Mouse (Mus musculus) C2C12 (cell line): ENCODE results near the gene Sigmar1. TPM values are rescaled to one million over a fixed set of nuclear protein-coding genes. Genes with fewer than 3 reads are reported as not detected.

Source experiments
- H3K27me3 ChIP-seq: one replicate; pipeline ENCODE4 v1.6.1; 2011; ENCODE audit not compliant: control insufficient read depth, insufficient read depth, insufficient read length
- H3K36me3 ChIP-seq: one replicate; pipeline ENCODE4 v1.6.1; 2011; ENCODE audit not compliant: control insufficient read depth, insufficient read depth
- H3K4me3 ChIP-seq: one replicate; pipeline ENCODE4 v1.5.1; 2011; ENCODE audit warnings: mild to moderate bottlenecking, control low read depth; ENCODE audit not compliant: poor library complexity, insufficient read depth, severe bottlenecking
- H3K79me2 ChIP-seq: one replicate; pipeline ENCODE4 v1.6.1; 2011; ENCODE audit not compliant: control insufficient read depth, insufficient read depth
- H3K79me3 ChIP-seq: one replicate; pipeline ENCODE4 v1.6.1; 2011; ENCODE audit warnings: low read depth, control low read depth
- H3ac ChIP-seq: one replicate; pipeline ENCODE3; 2011; ENCODE audit warnings: low read depth; ENCODE audit not compliant: control insufficient read depth, insufficient read length
- CEBPB ChIP-seq: IDR thresholded peaks from one replicate; pipeline ENCODE4 v1.6.1; 2011; ENCODE audit warnings: low read depth, mild to moderate bottlenecking, control low read depth, moderate library complexity
- CTCF ChIP-seq: IDR thresholded peaks from one replicate; pipeline ENCODE4 v1.5.1; 2011; ENCODE audit not compliant: control insufficient read depth, insufficient read depth, insufficient read length
- FOSL1 ChIP-seq: IDR thresholded peaks from one replicate; pipeline ENCODE4 v1.8.0; 2011; ENCODE audit warnings: mild to moderate bottlenecking, low read length; ENCODE audit not compliant: poor library complexity, insufficient read depth, severe bottlenecking
- MAX ChIP-seq: IDR thresholded peaks from one replicate; pipeline ENCODE4 v1.6.1; 2011; ENCODE audit warnings: mild to moderate bottlenecking, control low read depth
- MYOD1 ChIP-seq: IDR thresholded peaks from one replicate; pipeline ENCODE4 v1.6.1; 2011; ENCODE audit warnings: low read depth; ENCODE audit not compliant: control insufficient read depth, insufficient read length
- MYOG ChIP-seq: IDR thresholded peaks from one replicate; pipeline ENCODE4 v1.6.1; 2011; ENCODE audit not compliant: control insufficient read depth, insufficient read length; ENCODE audit errors: extremely low read depth
- USF1 ChIP-seq: IDR thresholded peaks from one replicate; pipeline ENCODE4 v1.6.1; 2011; ENCODE audit warnings: low read depth, mild to moderate bottlenecking, control low read depth, moderate library complexity
- polyA plus RNA-seq: library from polyadenylated mRNA; unstranded; fragments of >200 nt; fragmentation: generic; extraction: Trizol; gene quantifications from one replicate; pipeline ENCODE4 v1.2.1, GENCODE M21; 2012; ENCODE audit warnings: missing spikeins

Gene Sigmar1
- polyA plus RNA-seq, 1 experiment: 113 TPM

GRCm38 (mm10) chr4:41711705-41712375 lies 44.1 kb downstream of the Sigmar1 start:
- TF ChIP-seq MYOD1: no peak
- no peak for TF ChIP-seq FOSL1
- TF ChIP-seq USF1: no peak
- no peak for TF ChIP-seq CTCF
- no peak for TF ChIP-seq MAX
- TF ChIP-seq MYOG: no peak
- TF ChIP-seq CEBPB: no peak
- Histone ChIP-seq H3K27me3 (no peaks in the 10 kb centered on the region), H3K4me3 (peak overlapping the region; percentile 80)

GRCm38 (mm10) chr4:41710229-41710628 lies 45.7 kb downstream of the Sigmar1 start:
- no peak overlapping the region for H3K4me3 ChIP-seq
- no peak overlapping the region for H3ac ChIP-seq
- H3K79me2 ChIP-seq: peaks cover 15% of the 10 kb centered on the region
- H3K27me3 ChIP-seq: peaks cover 1% of the 10 kb centered on the region
- no peaks in the 10 kb centered on the region for H3K36me3 ChIP-seq
- TF ChIP-seq CTCF (no peak), MYOG (no peak), MAX (no peak)
- peaks cover 14% of the 10 kb centered on the region for H3K79me3 ChIP-seq

More at GRCm38 (mm10) chr4:41711705-41712375, 44.1 kb downstream of the Sigmar1 start:
- Histone ChIP-seq H3K79me2 (peaks cover 15% of the 10 kb centered on the region), H3K79me3 (peaks cover 14% of the 10 kb centered on the region), H3K36me3 (peaks cover 2% of the 10 kb centered on the region), H3ac (peak overlapping the region; percentile 77)

DNA sequence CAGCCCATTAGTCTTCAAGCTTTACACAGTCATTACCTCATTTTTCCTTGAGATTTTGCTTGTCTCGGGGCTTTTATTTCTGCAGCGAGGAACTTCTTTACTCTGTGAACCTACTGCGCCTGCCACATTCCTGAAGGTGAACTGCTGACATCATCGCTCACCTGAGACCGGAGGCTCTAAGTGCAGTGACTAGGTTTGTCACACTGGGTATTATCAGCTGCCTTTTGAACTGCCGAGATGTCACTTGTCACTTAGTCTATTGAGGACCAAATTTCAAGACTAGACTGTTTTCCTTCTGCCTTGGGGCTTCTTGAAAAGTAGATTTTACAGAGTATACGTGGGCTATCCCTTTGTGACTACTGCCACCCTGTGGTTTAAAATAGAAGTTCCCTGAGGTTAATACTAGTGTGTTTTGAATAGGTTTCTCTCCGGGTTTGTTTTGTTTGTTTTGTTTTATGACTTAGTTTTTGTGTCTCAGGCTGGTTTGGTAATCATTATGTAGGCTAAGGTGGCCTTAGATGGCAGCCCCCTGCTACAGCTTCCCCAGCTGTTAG lies 47.7 kb downstream of the Sigmar1 start:
- no peaks in the 10 kb centered on the region for H3K36me3 ChIP-seq
- H3K4me3 ChIP-seq: no peak overlapping the region
- peaks cover 15% of the 10 kb centered on the region for H3K79me2 ChIP-seq
- TF ChIP-seq FOSL1 (no peak), MYOG (no peak), MAX (no peak), CEBPB (no peak), MYOD1 (no peak), CTCF (no peak), USF1 (no peak)
- peaks cover 13% of the 10 kb centered on the region for H3K79me3 ChIP-seq
- no peak overlapping the region for H3ac ChIP-seq
- H3K27me3 ChIP-seq: peaks cover 13% of the 10 kb centered on the region

DNA sequence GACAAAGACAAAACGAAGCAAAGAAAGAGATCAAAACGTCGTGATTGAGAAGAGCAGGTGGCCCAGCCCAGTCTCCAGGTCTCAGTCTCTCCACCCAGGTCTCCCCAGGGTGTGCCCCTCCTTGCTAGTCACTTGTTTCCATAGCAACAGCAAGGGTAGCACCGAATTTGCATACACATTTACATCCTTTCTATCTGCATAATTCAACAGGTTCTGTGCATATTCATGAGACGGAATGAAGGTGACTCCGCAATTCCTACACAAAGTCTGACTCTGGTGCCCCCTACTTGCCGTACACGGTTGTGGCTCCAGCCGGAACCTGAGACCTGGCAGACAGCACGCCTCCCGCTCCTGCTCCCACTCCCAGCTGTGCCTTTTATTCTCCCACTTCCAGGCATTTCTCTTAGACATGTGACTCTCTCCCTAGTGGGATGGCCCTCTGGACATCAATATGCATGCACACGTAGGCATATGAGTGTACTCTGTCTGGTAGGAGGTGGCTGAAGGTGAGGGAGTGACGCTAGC lies 48.9 kb downstream of the Sigmar1 start:
- no peak overlapping the region for H3K4me3 ChIP-seq
- TF ChIP-seq MYOD1 (peak; percentile 75), CTCF (peak; percentile 64), CEBPB (no peak)
- peaks cover 14% of the 10 kb centered on the region for H3K27me3 ChIP-seq

GRCm38 (mm10) chr4:41705922-41706754 lies 49.8 kb downstream of the Sigmar1 start:
- Histone ChIP-seq H3K27me3 (peaks cover 14% of the 10 kb centered on the region), H3K4me3 (no peak overlapping the region)
- no peak for TF ChIP-seq USF1
- no peak for TF ChIP-seq CTCF
- no peak for TF ChIP-seq CEBPB
- TF ChIP-seq MYOD1: no peak
- no peak for TF ChIP-seq MYOG
- no peak for TF ChIP-seq FOSL1
- no peak for TF ChIP-seq MAX

More for the DNA sequence above, 48.9 kb downstream of the Sigmar1 start:
- Histone ChIP-seq H3K36me3 (no peaks in the 10 kb centered on the region), H3K79me2 (peaks cover 3% of the 10 kb centered on the region), H3ac (no peak overlapping the region), H3K79me3 (peaks cover 3% of the 10 kb centered on the region)

More at GRCm38 (mm10) chr4:41705922-41706754, 49.8 kb downstream of the Sigmar1 start:
- Histone ChIP-seq H3K79me2 (no peaks in the 10 kb centered on the region), H3K36me3 (no peaks in the 10 kb centered on the region), H3ac (no peak overlapping the region), H3K79me3 (no peaks in the 10 kb centered on the region)
